Mouse (Mus musculus): ENCODE data around the gene Adgrd1. TPM values are rescaled to one million over a fixed set of nuclear protein-coding genes. Genes with fewer than 3 reads are reported as not detected.

Gene Adgrd1
- polyA plus RNA-seq, 1 experiment from 2014 or later = 1.6 TPM

GRCm38 (mm10) chr5:129219178-129219760 lies 122.7 kb downstream of the Adgrd1 start:
- no peak overlapping the region for H3K27ac ChIP-seq (replicated peaks in 1 of 2; ENCODE audit: control insufficient read depth in 1 of 2, insufficient read depth in 1 of 2, low read depth in 2 of 2, low read length in 2 of 2)
- H3K4me3 ChIP-seq (ENCODE audit: control insufficient read depth in 1 of 2, insufficient read depth in 1 of 2, low read depth in 1 of 2, low read length in 2 of 2) = no peak overlapping the region
- H3K27me3 ChIP-seq (ENCODE audit: control insufficient read depth, insufficient read depth, low read length) = no peaks in the 10 kb centered on the region
- no peaks in the 10 kb centered on the region for H3K9me3 ChIP-seq (ENCODE audit: control insufficient read depth, low read length)
- H3K4me1 ChIP-seq (ENCODE audit: control insufficient read depth in 2 of 2, insufficient read depth in 2 of 2, low read length in 2 of 2) = 0 out of 4 replicates have a peak, but pooled peaks cover 0 to 3% of the 10 kb centered on the region in 2 experiments
- no peak overlapping the region for H3K4me2 ChIP-seq (ENCODE audit: low read length)
- ATAC-seq (ENCODE audit: insufficient number of reproducible peaks, insufficient read depth, low FRiP score, low read depth) = no peak
- 90% methylated on average over 5 of the region's 5 CpGs for WGBS
- no peak overlapping the region for H3K9ac ChIP-seq (ENCODE audit: low read length)
- no peaks in the 10 kb centered on the region for H3K36me3 ChIP-seq (ENCODE audit: control insufficient read depth, insufficient read depth, low read length)

GRCm38 (mm10) chr5:129225810-129226450 lies 129.4 kb downstream of the Adgrd1 start:
- Histone ChIP-seq H3K36me3 (ENCODE audit: control insufficient read depth, insufficient read depth, low read length) (no peaks in the 10 kb centered on the region), H3K4me3 (ENCODE audit: control insufficient read depth in 1 of 2, insufficient read depth in 1 of 2, low read depth in 1 of 2, low read length in 2 of 2) (no peak overlapping the region), H3K4me2 (ENCODE audit: low read length) (peak overlapping the region; percentile 38), H3K9ac (ENCODE audit: low read length) (no peak overlapping the region), H3K27ac (replicated peaks in 1 of 2; ENCODE audit: control insufficient read depth in 1 of 2, insufficient read depth in 1 of 2, low read depth in 2 of 2, low read length in 2 of 2) (no peak overlapping the region), H3K9me3 (ENCODE audit: control insufficient read depth, low read length) (no peaks in the 10 kb centered on the region), H3K4me1 (ENCODE audit: control insufficient read depth in 2 of 2, insufficient read depth in 2 of 2, low read length in 2 of 2) (no peaks in the 10 kb centered on the region), H3K27me3 (ENCODE audit: control insufficient read depth, insufficient read depth, low read length) (no peaks in the 10 kb centered on the region)
- 61% methylated on average over 33 of the region's 33 CpGs for WGBS
- ATAC-seq (ENCODE audit: insufficient number of reproducible peaks, insufficient read depth, low FRiP score, low read depth) = no peak

GRCm38 (mm10) chr5:129228171-129228570 lies 131.6 kb downstream of the Adgrd1 start:
- Histone ChIP-seq H3K36me3 (ENCODE audit: control insufficient read depth, insufficient read depth, low read length) (no peaks in the 10 kb centered on the region), H3K9me3 (ENCODE audit: control insufficient read depth, low read length) (no peaks in the 10 kb centered on the region), H3K9ac (ENCODE audit: low read length) (no peak overlapping the region), H3K4me3 (ENCODE audit: control insufficient read depth in 1 of 2, insufficient read depth in 1 of 2, low read depth in 1 of 2, low read length in 2 of 2) (no peak overlapping the region), H3K27ac (replicated peaks in 1 of 2; ENCODE audit: control insufficient read depth in 1 of 2, insufficient read depth in 1 of 2, low read depth in 2 of 2, low read length in 2 of 2) (no peak overlapping the region), H3K4me2 (ENCODE audit: low read length) (no peak overlapping the region), H3K4me1 (ENCODE audit: control insufficient read depth in 2 of 2, insufficient read depth in 2 of 2, low read length in 2 of 2) (no peaks in the 10 kb centered on the region), H3K27me3 (ENCODE audit: control insufficient read depth, insufficient read depth, low read length) (no peaks in the 10 kb centered on the region)
- no peak for ATAC-seq (ENCODE audit: insufficient number of reproducible peaks, insufficient read depth, low FRiP score, low read depth)
- 83% methylated on average over 2 of the region's 2 CpGs for WGBS

- H3K9ac ChIP-seq (ENCODE audit: low read length) = no peak overlapping the region
- H3K4me2 ChIP-seq (ENCODE audit: low read length) = no peak overlapping the region
- no peak for ATAC-seq (ENCODE audit: insufficient number of reproducible peaks, insufficient read depth, low FRiP score, low read depth)
- no peak overlapping the region for H3K27ac ChIP-seq (replicated peaks in 1 of 2; ENCODE audit: control insufficient read depth in 1 of 2, insufficient read depth in 1 of 2, low read depth in 2 of 2, low read length in 2 of 2)
- WGBS = 81% methylated on average over 4 of the region's 4 CpGs
- H3K36me3 ChIP-seq (ENCODE audit: control insufficient read depth, insufficient read depth, low read length) = no peaks in the 10 kb centered on the region
- H3K27me3 ChIP-seq (ENCODE audit: control insufficient read depth, insufficient read depth, low read length) = no peaks in the 10 kb centered on the region
- no peaks in the 10 kb centered on the region for H3K9me3 ChIP-seq (ENCODE audit: control insufficient read depth, low read length)
- H3K4me3 ChIP-seq (ENCODE audit: control insufficient read depth in 1 of 2, insufficient read depth in 1 of 2, low read depth in 1 of 2, low read length in 2 of 2) = no peak overlapping the region
- H3K4me1 ChIP-seq (ENCODE audit: control insufficient read depth in 2 of 2, insufficient read depth in 2 of 2, low read length in 2 of 2) = no peaks in the 10 kb centered on the region
Observed at GRCm38 (mm10) chr5:129233301-129233700, 136.8 kb downstream of the Adgrd1 start.

- 77% methylated on average over 7 of the region's 7 CpGs for WGBS
- Histone ChIP-seq H3K36me3 (ENCODE audit: control insufficient read depth, insufficient read depth, low read length) (no peaks in the 10 kb centered on the region), H3K4me3 (ENCODE audit: control insufficient read depth in 1 of 2, insufficient read depth in 1 of 2, low read depth in 1 of 2, low read length in 2 of 2) (no peak overlapping the region)
Observed at GRCm38 (mm10) chr5:129233881-129234432, 137.4 kb downstream of the Adgrd1 start.

GRCm38 (mm10) chr5:129236366-129236765 lies 139.8 kb downstream of the Adgrd1 start:
- Histone ChIP-seq H3K27me3 (ENCODE audit: control insufficient read depth, insufficient read depth, low read length) (no peaks in the 10 kb centered on the region), H3K9ac (ENCODE audit: low read length) (no peak overlapping the region), H3K4me3 (ENCODE audit: control insufficient read depth in 1 of 2, insufficient read depth in 1 of 2, low read depth in 1 of 2, low read length in 2 of 2) (no peak overlapping the region), H3K27ac (replicated peaks in 1 of 2; ENCODE audit: control insufficient read depth in 1 of 2, insufficient read depth in 1 of 2, low read depth in 2 of 2, low read length in 2 of 2) (no peak overlapping the region), H3K36me3 (ENCODE audit: control insufficient read depth, insufficient read depth, low read length) (no peaks in the 10 kb centered on the region), H3K4me2 (ENCODE audit: low read length) (no peak overlapping the region), H3K9me3 (ENCODE audit: control insufficient read depth, low read length) (no peaks in the 10 kb centered on the region), H3K4me1 (ENCODE audit: control insufficient read depth in 2 of 2, insufficient read depth in 2 of 2, low read length in 2 of 2) (no peaks in the 10 kb centered on the region)
- WGBS = 78% methylated on average over 11 of the region's 11 CpGs
- no peak for ATAC-seq (ENCODE audit: insufficient number of reproducible peaks, insufficient read depth, low FRiP score, low read depth)

More at GRCm38 (mm10) chr5:129233881-129234432, 137.4 kb downstream of the Adgrd1 start:
- Histone ChIP-seq H3K27ac (replicated peaks in 1 of 2; ENCODE audit: control insufficient read depth in 1 of 2, insufficient read depth in 1 of 2, low read depth in 2 of 2, low read length in 2 of 2) (no peak overlapping the region), H3K27me3 (ENCODE audit: control insufficient read depth, insufficient read depth, low read length) (no peaks in the 10 kb centered on the region), H3K9ac (ENCODE audit: low read length) (no peak overlapping the region), H3K4me1 (ENCODE audit: control insufficient read depth in 2 of 2, insufficient read depth in 2 of 2, low read length in 2 of 2) (no peaks in the 10 kb centered on the region), H3K9me3 (ENCODE audit: control insufficient read depth, low read length) (no peaks in the 10 kb centered on the region), H3K4me2 (ENCODE audit: low read length) (no peak overlapping the region)
- no peak for ATAC-seq (ENCODE audit: insufficient number of reproducible peaks, insufficient read depth, low FRiP score, low read depth)

GRCm38 (mm10) chr5:129241865-129242264 lies 145.3 kb downstream of the Adgrd1 start:
- no peak overlapping the region for H3K4me2 ChIP-seq (ENCODE audit: low read length)
- no peak overlapping the region for H3K4me3 ChIP-seq (ENCODE audit: control insufficient read depth in 1 of 2, insufficient read depth in 1 of 2, low read depth in 1 of 2, low read length in 2 of 2)
- no peaks in the 10 kb centered on the region for H3K9me3 ChIP-seq (ENCODE audit: control insufficient read depth, low read length)
- no peak overlapping the region for H3K27ac ChIP-seq (replicated peaks in 1 of 2; ENCODE audit: control insufficient read depth in 1 of 2, insufficient read depth in 1 of 2, low read depth in 2 of 2, low read length in 2 of 2)
- WGBS = 61% methylated on average over 11 of the region's 11 CpGs
- no peak for ATAC-seq (ENCODE audit: insufficient number of reproducible peaks, insufficient read depth, low FRiP score, low read depth)
- no peak overlapping the region for H3K9ac ChIP-seq (ENCODE audit: low read length)
- no peaks in the 10 kb centered on the region for H3K4me1 ChIP-seq (ENCODE audit: control insufficient read depth in 2 of 2, insufficient read depth in 2 of 2, low read length in 2 of 2)
- no peaks in the 10 kb centered on the region for H3K27me3 ChIP-seq (ENCODE audit: control insufficient read depth, insufficient read depth, low read length)
- no peaks in the 10 kb centered on the region for H3K36me3 ChIP-seq (ENCODE audit: control insufficient read depth, insufficient read depth, low read length)
